Mouse (Mus musculus) retina, embryonic 14.5 days (tissue): Measurements from ENCODE around the gene Olfr878.

Source experiments
- DNase-seq: peaks from one replicate; pipeline ENCODE4 v3.0.0-alpha.2; 2015; ENCODE audit warnings: low spot score

The Olfr878 gene

GRCm38 (mm10) chr9:37917540-37917939 is at the start of gene Olfr878:
Gene Olfr878 (plus strand): TSS chr9:37917840.
- no peak for DNase-seq

- DNase-seq = no peak
Measured at GRCm38 (mm10) chr9:37870246-37870645, 47.4 kb upstream of the Olfr878 start.

GRCm38 (mm10) chr9:37871097-37871496 is 46.5 kb upstream of the Olfr878 start:
- DNase-seq = no peak

- DNase-seq = no peak
Measured at GRCm38 (mm10) chr9:37871536-37871935, 46.1 kb upstream of the Olfr878 start.

GRCm38 (mm10) chr9:37890960-37891359 is 26.7 kb upstream of the Olfr878 start:
- DNase-seq = no peak

GRCm38 (mm10) chr9:37896661-37897060 is 21.0 kb upstream of the Olfr878 start, which contains the start of gene Olfr145:
Gene Olfr145 (plus strand): TSS chr9:37896724.
- no peak for DNase-seq

GRCm38 (mm10) chr9:37905555-37905954 is 12.1 kb upstream of the Olfr878 start:
- no peak for DNase-seq

- no peak for DNase-seq
Measured at GRCm38 (mm10) chr9:37918018-37918417, 378 bp downstream of the Olfr878 start.

- no peak for DNase-seq
Measured at GRCm38 (mm10) chr9:37924194-37924593, 6.6 kb downstream of the Olfr878 start.

GRCm38 (mm10) chr9:37925445-37925844 is 7.8 kb downstream of the Olfr878 start:
- DNase-seq = no peak

- DNase-seq = no peak
Measured at GRCm38 (mm10) chr9:37926019-37927013, 8.7 kb downstream of the Olfr878 start.

- peak; percentile 90 for DNase-seq
Measured at GRCm38 (mm10) chr9:37932519-37932918, 14.9 kb downstream of the Olfr878 start.

- no peak for DNase-seq
Measured at GRCm38 (mm10) chr9:37934146-37934545, 16.5 kb downstream of the Olfr878 start.

GRCm38 (mm10) chr9:37941167-37941566 is 23.5 kb downstream of the Olfr878 start:
- no peak for DNase-seq
